Mouse (Mus musculus): ENCODE measurements around the gene Slc16a11. TPM values are rescaled to one million over a fixed set of nuclear protein-coding genes. Genes with fewer than 3 reads are reported as not detected.

Gene Slc16a11
- total RNA-seq, 2 experiments from 2014 or later: 0.46 to 0.49 TPM

DNA sequence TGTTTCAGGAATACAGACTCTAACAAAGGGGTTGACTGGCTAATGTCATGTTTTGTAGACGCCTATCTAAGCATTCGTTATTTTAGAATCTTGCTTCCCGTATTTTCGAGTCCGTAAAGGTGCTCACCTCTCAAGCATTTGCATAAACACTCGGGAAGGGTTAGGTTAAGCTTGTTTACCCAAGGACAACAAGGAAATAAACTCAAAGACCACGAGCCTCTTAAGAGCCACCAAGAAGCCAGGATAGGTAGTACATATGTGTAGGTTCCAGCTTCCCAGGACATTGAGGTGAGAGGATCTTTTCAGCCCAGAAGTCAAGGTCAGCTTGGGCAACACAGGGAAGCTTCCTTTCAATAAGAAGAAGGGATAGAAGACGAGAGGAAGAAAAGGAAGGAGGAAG, 13.4 kb upstream of the Slc16a11 start:
- DNase-seq: no peak
- intact Hi-C loops (cut with DNase I): no loop called here

- intact Hi-C loops (cut with DNase I): loop anchor here (2.0 kb wide), 1 partner anchor 125 kb away; no protein-coding TSS in a partner anchor
Observed at GRCm38 (mm10) chr11:70200036-70200608, 12.4 kb upstream of the Slc16a11 start.

GRCm38 (mm10) chr11:70201691-70202090, 10.9 kb upstream of the Slc16a11 start:
- intact Hi-C loops (cut with DNase I): loop anchor here (2.0 kb wide), 1 partner anchor 127 kb away; no protein-coding TSS in a partner anchor
- DNase-seq: peak; percentile 73 to 79

More at GRCm38 (mm10) chr11:70200036-70200608, 12.4 kb upstream of the Slc16a11 start:
- DNase-seq: no peak

- intact Hi-C loops (cut with DNase I): no loop called here
- DNase-seq: no peak
Observed at GRCm38 (mm10) chr11:70206801-70207200, 5.8 kb upstream of the Slc16a11 start.

GRCm38 (mm10) chr11:70207283-70207682, 5.3 kb upstream of the Slc16a11 start:
- no peak for DNase-seq
- intact Hi-C loops (cut with DNase I): no loop called here

DNA sequence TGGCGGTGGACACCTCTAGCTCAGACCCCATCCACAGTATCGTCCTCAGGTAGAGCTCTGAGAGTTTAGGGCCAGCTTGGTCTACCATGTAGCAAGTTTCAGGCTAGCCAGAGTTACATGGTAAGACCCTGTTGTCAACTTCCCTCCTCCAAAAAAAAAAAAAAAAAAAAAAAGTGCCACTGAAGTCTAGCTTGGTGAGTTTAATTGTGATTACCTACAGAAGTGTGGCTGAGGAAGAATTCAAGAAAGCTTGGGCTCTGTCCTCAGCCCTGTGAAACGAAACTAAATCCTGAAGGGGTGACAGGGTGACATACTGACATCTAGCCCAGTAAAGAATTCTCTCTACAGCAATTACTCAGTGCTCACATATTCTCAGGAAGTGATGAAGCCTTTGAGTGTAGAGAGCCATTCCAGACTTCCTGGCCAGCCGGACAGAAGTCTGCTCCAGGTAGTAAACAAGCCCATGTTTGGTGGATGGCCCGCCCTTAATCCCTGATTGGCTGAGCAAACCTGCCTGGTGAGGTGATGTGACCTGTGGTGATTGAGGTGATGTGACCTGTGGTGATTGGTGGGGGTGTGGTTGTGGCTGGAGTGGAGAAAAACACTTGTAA, 3.7 kb upstream of the Slc16a11 start:
- DNase-seq: no peak
- intact Hi-C loops (cut with DNase I): no loop called here

- DNase-seq: no peak
- intact Hi-C loops (cut with DNase I): loop anchor here (5.0 kb wide), 1 partner anchor 153 kb away; no protein-coding TSS in a partner anchor
Observed at GRCm38 (mm10) chr11:70210681-70211080, 1.9 kb upstream of the Slc16a11 start.

GRCm38 (mm10) chr11:70211972-70212371, 580 bp upstream of the Slc16a11 start:
- intact Hi-C loops (cut with DNase I): loop anchor here (2.0 to 5.0 kb wide), 2 partner anchors 137 to 155 kb away; no protein-coding TSS in a partner anchor
- no peak for DNase-seq

GRCm38 (mm10) chr11:70212896-70213295, 344 bp downstream of the Slc16a11 start:
- DNase-seq: peak in 1 of 2 experiments; percentile 59
- intact Hi-C loops (cut with DNase I): loop anchor here (2.0 to 5.0 kb wide), 2 partner anchors 138 to 156 kb away; no protein-coding TSS in a partner anchor

DNA sequence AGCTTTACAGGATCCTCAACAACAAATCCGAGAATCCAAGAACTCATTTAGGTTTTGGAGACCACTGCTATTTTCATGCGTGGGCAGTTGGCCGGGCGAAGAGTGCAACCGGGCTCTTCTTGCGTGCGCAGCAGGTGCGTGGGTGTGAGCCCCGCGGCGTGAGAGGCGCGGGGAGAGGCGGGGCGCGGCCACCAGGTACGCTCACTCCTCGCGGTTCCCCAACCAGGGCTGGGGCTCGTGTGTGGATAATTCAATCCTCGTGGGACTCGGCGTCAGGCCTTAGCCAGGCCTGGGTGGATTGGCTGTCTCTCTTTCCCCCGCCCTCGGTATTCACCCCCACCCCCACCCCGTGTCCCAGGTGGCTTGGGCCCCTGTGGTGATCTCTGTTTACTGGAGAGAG, 1.2 kb downstream of the Slc16a11 start:
- intact Hi-C loops (cut with DNase I): loop anchor here (2.0 to 5.0 kb wide), 2 partner anchors 139 to 156 kb away; no protein-coding TSS in a partner anchor
- no peak for DNase-seq

DNA sequence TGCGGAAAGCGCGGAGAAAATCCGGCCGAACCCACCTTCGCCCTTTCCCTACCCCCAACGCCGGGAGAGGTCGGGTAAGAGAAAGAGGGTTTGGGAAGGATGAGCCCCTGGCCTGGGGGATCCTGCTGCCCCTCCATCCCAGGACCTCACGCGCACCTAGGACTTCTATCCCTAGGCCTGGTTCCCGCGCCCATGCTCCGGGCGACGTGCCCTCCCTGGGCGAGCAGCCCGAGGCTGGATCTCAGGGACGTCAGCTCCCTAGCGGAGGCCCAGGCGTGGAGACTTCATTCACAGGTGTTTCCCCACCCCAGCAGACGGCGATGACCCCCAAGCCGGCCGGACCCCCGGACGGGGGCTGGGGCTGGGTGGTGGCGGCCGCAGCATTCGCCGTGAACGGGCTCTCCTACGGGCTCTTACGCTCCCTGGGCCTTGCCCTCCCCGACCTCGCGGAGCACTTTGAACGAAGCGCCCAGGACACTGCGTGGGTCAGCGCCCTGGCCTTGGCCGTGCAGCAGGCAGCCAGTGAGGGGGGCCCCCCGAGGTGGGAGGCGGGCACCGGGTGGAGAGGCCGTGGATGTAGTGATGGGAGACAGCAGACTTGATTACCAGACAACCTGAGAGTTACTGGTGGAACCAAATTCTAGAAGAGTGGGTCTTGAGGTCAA, 1.8 kb downstream of the Slc16a11 start:
- no peak for DNase-seq
- intact Hi-C loops (cut with DNase I): loop anchor here (5.0 kb wide), 1 partner anchor 157 kb away; no protein-coding TSS in a partner anchor

DNA sequence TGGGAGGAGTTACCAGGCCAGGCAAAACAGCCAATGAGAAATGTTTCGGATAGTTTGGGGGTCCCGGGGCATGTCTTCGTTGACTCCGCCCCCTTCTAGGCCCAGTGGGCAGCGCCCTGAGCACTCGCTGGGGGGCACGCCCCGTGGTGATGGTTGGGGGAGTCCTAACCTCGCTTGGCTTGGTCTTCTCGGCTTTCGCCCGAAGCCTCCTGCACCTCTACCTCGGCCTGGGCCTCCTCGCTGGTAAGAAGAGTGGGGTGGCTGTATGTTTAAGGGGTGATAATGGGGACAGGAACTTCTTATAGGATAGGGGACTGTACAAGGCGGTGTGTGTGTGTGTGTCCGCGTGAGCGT, 2.3 kb downstream of the Slc16a11 start:
- intact Hi-C loops (cut with DNase I): loop anchor here (5.0 kb wide), 1 partner anchor 158 kb away; no protein-coding TSS in a partner anchor

DNA sequence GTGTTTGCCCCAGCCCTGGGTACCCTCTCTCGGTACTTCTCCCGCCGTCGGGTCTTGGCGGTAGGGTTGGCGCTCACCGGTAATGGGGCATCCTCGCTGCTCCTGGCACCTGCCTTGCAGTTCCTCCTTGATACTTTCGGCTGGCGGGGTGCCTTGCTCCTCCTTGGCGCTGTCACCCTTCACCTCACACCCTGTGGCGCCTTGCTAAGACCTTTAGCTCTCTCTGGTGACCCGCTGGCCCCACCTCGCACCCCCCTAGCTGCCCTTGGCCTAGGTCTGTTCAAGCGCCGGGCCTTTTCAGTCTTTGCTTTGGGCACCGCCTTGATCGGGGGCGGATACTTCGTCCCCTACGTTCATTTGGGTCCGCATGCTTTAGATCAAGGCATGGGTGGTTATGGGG, 2.7 kb downstream of the Slc16a11 start:
- intact Hi-C loops (cut with DNase I): no loop called here
- no peak for DNase-seq

More for the DNA sequence above, 2.3 kb downstream of the Slc16a11 start:
- DNase-seq: no peak

- intact Hi-C loops (cut with DNase I): no loop called here
- DNase-seq: no peak
Observed at GRCm38 (mm10) chr11:70216103-70216502, 3.6 kb downstream of the Slc16a11 start.

- DNase-seq: no peak
- intact Hi-C loops (cut with DNase I): no loop called here
Observed at GRCm38 (mm10) chr11:70218039-70218438, 5.5 kb downstream of the Slc16a11 start.

- intact Hi-C loops (cut with DNase I): no loop called here
- no peak for DNase-seq
Observed at GRCm38 (mm10) chr11:70218741-70219470, 6.4 kb downstream of the Slc16a11 start.

DNA sequence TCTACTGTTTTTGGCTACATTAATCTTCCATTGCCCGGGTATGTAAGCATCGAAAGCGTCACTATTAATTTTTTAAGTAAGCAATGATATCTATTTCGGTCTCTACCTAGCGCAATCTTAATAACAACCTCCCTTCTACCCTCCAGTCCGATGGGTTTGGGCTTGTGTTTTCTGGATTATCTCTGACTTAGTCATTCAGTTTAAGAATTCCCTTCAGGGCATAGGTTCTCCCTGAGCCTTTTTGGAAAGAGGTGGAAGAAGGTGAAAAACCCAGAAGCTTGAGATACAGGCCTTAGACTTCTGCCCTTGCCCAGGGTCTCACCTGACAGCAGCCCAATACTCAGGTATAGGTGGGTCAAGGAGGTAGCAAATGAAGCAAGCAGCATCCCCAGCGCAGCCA, 7.3 kb downstream of the Slc16a11 start:
- intact Hi-C loops (cut with DNase I): no loop called here
- DNase-seq: no peak

DNA sequence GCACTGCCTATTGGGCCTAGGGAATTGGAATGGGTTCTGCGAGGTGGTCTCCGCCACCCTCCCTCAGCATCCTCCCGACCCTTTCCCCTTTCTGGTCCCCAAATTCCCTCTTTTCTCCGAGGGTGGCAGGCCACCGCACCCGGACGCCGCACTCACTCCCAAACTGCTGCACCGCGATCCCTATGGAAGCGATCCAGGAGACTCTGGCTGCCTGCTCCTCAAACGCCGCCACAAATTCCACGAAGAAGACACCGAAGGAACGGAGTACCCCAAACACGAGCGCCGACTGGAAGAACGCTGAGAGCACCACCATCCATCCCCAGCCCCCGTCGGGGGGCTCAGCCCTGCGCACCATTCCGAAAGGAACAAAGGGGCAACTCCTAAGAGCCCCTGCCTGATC, 7.8 kb downstream of the Slc16a11 start:
- intact Hi-C loops (cut with DNase I): no loop called here
- peak in 1 of 2 experiments; percentile 21 for DNase-seq

- intact Hi-C loops (cut with DNase I): no loop called here
- DNase-seq: peak; percentile 65 to 83
Observed at GRCm38 (mm10) chr11:70220731-70221602, 8.4 kb downstream of the Slc16a11 start, which contains the start of gene Slc16a13. Gene Slc16a13 (minus strand): TSS chr11:70221064.
